Mouse (Mus musculus) gastrocnemius, postnatal 36 days (tissue): ENCODE results near the gene Pik3cb. TPM values are rescaled to one million over a fixed set of nuclear protein-coding genes. Genes with fewer than 3 reads are reported as not detected.

Experiments used
- DNase-seq, 2 experiments: peaks; one replicate each; pipeline ENCODE4 v3.0.0; 2022
- intact Hi-C: fragments of 180-260 bp; cut with DNase I; formaldehyde crosslinking; loops from one replicate; pipeline ENCODE4 v1.15.1; 2025
- total RNA-seq, 2 experiments: library from RNA; stranded (reverse); gene quantifications; 2 replicates each; pipeline ENCODE4 v1.2.3; 2021

Gene Pik3cb
- total RNA-seq, 2 experiments from 2014 or later, result 5.1 to 5.2 TPM

DNA sequence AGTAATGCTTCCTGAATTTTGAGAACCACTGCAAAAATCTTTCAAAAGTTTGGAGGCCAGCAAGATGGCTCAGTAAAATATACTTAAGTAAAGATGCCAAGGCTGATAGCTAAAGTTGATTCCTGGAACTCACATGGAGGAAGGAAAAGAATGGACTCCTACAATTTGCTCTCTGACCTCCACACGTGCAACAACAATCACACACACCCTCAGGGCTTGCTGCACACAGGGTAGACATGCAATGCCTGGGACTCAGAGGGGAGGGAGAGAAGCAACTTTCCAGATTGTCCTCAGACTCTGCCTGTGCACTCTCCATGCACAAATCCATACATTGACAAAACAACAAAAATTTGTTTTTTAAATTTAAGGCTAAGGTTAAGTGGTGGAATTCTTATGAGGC lies 42.8 kb downstream of the Pik3cb start:
- intact Hi-C loops, result no loop called here
- DNase-seq, result no peak

DNA sequence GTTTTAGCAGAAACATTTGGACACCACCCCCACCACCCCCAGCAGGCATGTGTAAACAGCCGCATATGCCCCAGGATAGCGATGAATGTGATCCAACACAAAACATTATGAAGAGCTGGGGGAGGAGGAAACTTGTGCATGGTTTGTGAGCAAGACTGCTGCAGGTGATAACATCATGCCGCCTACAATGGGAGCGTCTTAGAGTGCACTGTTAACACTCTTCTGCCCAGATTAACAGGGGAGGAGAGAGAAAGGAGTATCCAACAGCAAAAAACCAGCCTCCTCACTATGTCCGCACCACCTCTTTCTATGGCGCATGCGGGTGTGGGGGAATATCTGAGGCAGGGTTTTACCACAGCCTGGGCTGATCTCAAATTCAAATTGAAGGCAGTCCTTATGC lies 45.2 kb downstream of the Pik3cb start:
- DNase-seq, result no peak
- intact Hi-C loops, result no loop called here

- intact Hi-C loops, result no loop called here
- no peak for DNase-seq
Measured at GRCm38 (mm10) chr9:99090546-99090945, 49.9 kb downstream of the Pik3cb start.

GRCm38 (mm10) chr9:99089904-99090303 lies 50.5 kb downstream of the Pik3cb start:
- intact Hi-C loops, result no loop called here

GRCm38 (mm10) chr9:99081718-99082117 lies 58.7 kb downstream of the Pik3cb start:
- intact Hi-C loops, result no loop called here
- no peak for DNase-seq

More at GRCm38 (mm10) chr9:99089904-99090303, 50.5 kb downstream of the Pik3cb start:
- no peak for DNase-seq

DNA sequence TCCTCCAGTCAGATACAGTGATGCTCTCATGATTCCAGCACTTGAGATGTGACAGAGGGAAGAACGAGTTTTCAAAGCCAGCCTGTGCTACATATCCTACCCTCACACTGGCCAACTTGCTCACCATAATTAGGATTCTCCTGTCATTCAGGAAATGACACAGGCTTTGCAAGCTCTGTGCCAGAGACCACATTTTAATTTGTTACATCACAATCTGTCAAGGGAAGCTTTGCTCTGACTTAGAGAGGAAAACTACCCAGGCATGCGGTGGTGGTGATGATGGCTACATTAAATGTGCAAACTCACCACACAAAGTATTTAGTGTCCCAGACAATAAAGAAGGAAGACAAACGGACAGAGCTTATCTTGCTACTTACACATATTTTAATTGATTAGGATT lies 59.1 kb downstream of the Pik3cb start:
- DNase-seq, result no peak
- intact Hi-C loops, result no loop called here

DNA sequence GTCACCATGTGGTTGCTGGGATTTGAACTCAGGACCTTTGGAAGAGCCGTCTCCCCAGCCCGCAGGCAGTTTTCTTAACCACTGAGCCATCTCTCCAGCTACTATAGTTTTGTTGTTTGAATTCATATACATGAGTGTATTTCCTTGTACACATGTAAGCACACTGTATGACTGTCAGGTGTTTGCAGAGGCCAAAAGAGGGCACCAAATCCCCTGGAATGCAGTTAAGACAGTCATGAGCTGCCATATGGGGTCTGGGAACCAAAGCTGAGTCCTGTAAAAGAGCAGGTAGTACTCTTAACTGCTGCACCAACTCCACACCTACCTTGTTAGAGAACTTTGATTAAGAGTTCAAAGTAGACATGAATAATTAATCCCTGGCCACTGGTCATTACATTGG lies 59.8 kb downstream of the Pik3cb start:
- no peak for DNase-seq
- intact Hi-C loops, result no loop called here

- DNase-seq, result no peak
- intact Hi-C loops, result no loop called here
Measured at GRCm38 (mm10) chr9:99074462-99074861, 66.0 kb downstream of the Pik3cb start.

DNA sequence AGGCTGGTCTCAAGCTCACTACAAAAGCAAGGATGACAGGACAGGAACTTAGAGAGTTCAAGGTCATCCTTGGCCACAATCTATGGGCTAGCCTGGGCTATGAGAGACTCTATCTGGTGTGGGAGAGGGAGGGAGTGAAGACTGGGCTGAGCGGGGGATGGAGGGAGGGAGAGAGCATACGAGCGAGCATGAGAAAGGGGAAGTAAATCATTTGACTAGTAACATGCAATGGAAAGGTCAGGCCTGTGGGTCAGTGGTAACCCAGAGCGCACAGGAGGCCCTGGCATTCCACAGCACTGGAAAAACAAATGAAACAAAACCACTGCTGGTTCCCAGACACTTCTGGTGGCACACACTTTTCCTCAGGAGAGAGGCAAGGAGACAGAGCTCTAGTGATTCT lies 67.9 kb downstream of the Pik3cb start:
- no peak for DNase-seq
- intact Hi-C loops, result no loop called here

DNA sequence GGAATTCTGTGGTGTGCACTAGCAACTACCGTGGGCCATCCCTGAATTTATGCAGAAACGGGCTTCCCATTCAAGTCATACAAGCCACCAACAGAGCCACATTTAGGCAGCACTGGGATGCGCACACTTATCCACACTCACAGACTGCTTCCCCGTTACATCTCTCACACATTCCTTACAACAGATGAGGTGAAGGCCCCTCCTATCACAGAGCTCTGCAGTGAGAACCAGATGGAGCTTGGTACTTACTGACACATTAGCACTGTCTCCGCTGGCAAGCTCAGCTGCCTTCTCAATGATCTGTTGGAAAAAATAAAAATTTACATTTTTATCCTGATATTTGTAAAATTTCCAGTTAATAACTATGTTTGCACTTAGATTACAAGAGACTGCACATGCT lies 75.1 kb downstream of the Pik3cb start:
- no peak for DNase-seq
- intact Hi-C loops, result loop anchor here (2.0 kb wide), 1 partner anchor 173 kb away; no protein-coding TSS in a partner anchor

- no peak for DNase-seq
- intact Hi-C loops, result loop anchor here (2.0 to 5.0 kb wide), 2 partner anchors 175 to 393 kb away; no protein-coding TSS in a partner anchor
Measured at GRCm38 (mm10) chr9:99064216-99064615, 76.2 kb downstream of the Pik3cb start.

- intact Hi-C loops, result loop anchor here (5.0 kb wide), 1 partner anchor 395 kb away; no protein-coding TSS in a partner anchor
- peak; percentile 42 to 60 for DNase-seq
Measured at GRCm38 (mm10) chr9:99062544-99062943, 77.9 kb downstream of the Pik3cb start.

GRCm38 (mm10) chr9:99057751-99058150 lies 82.7 kb downstream of the Pik3cb start:
- intact Hi-C loops, result no loop called here
- no peak for DNase-seq

GRCm38 (mm10) chr9:99049760-99050159 lies 90.7 kb downstream of the Pik3cb start:
- intact Hi-C loops, result no loop called here
- DNase-seq, result no peak

DNA sequence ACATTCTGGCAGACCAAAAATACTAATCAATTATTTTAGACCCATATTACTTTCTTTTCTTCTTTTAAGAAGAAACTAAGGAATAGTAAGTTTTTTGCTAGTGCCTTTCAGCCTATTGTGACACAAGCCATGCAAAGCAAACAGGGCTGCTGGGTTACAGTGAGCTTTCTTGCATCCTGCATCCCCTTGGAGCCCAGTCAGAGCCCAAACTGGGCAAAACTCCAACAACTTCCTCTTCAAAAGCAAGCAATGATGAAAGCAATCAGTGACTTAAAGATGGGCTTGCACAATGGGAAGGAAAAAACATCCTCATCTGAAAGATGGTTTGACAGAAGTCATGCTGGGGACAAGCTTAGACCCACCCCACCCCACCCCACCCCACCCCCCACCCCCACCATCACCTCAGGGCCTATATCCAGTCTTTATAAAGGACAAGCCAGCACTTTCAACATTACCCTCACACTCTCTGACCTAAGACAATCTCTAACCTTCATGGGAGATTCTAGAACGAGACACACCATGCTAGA lies 91.6 kb downstream of the Pik3cb start:
- DNase-seq, result no peak
- intact Hi-C loops, result no loop called here

DNA sequence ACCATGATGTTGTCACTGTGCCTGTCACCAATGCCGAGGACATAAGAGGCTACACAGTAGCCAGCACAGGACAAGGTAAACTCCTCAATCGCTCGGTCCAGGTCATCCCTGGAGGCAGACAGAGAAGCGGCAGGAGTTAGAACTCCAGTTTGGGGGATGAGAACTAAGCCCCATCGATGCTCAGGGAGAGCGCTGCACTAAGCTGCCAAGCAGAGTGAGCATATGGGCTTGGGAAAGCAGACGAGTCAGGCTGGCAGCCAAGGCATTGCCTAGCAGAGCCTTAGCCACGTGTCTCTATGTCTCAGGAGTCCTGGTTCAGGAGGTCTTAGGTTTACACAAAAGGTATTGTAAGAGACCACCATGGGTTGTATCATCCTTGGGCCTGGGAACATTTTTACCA lies 95.7 kb downstream of the Pik3cb start:
- intact Hi-C loops, result no loop called here

GRCm38 (mm10) chr9:99042641-99043040 lies 97.8 kb downstream of the Pik3cb start:
- intact Hi-C loops, result no loop called here
- no peak for DNase-seq

More for the DNA sequence above, 95.7 kb downstream of the Pik3cb start:
- DNase-seq, result no peak

GRCm38 (mm10) chr9:99041994-99042393 lies 98.4 kb downstream of the Pik3cb start:
- DNase-seq, result no peak
- intact Hi-C loops, result no loop called here

DNA sequence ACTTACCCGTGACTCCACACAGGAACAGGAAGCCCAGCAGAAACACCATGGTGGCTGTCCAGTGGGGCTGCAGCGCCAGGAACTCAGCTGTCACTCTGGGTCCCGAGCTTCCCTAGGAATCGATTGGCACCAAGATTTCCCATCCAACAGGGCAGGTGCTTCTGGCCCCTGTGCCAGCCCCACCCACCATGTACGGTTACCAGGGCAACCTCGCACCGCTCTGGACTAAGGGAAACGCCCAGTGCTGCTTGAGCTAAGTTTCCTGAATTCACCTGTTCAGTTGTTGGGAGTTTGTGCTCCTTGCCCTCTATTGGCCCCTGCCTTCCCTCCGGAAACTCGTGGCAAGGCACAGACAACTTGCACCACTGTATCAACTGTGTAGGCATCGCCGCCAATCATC lies 104.8 kb downstream of the Pik3cb start, which contains the start of gene Gm1123:
Gene Gm1123, minus strand, starts transcription at position 141 of the 400 bp plus-strand sequence.
- intact Hi-C loops, result no loop called here
- DNase-seq, result no peak

- no peak for DNase-seq
- intact Hi-C loops, result no loop called here
Measured at GRCm38 (mm10) chr9:99034111-99034510, 106.3 kb downstream of the Pik3cb start.

- intact Hi-C loops, result no loop called here
Measured at GRCm38 (mm10) chr9:99032031-99032430, 108.4 kb downstream of the Pik3cb start.

GRCm38 (mm10) chr9:99021751-99022150 lies 118.7 kb downstream of the Pik3cb start:
- intact Hi-C loops, result no loop called here
- DNase-seq, result no peak

More at GRCm38 (mm10) chr9:99032031-99032430, 108.4 kb downstream of the Pik3cb start:
- DNase-seq, result no peak

DNA sequence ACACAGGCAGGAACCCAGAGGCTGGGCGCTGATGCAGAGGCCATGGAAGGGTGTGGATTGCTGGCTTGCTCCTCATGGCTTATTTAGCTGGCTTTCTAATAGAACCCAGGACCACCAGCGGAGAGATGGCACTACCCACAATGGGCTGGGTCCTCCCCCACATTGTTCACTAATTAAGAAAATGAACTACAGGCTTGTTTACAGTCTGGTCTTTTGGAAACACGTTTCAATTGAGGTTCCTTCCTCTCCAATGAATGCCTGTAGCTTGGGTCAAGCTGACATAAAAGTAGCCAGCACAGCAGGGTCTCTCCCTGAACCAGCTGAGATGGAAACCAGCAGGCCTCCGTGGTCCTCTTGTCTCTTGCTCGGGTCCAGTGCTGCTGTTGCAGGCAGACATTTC lies 119.3 kb downstream of the Pik3cb start:
- intact Hi-C loops, result no loop called here

More for the DNA sequence above, 119.3 kb downstream of the Pik3cb start:
- no peak for DNase-seq
